Mouse (Mus musculus) megakaryocyte-erythroid progenitor cell, adult 5-6 weeks (primary cell): ENCODE measurements around the gene Atxn7l3. TPM values are rescaled to one million over a fixed set of nuclear protein-coding genes. Genes with fewer than 3 reads are reported as not detected.
A peak's percentile ranks its signal among the peaks of the same experiment; 100 is the strongest.

ENCODE experiments used
- ATAC-seq: replicated peaks from 2 replicates; pipeline ENCODE4 v1.8.0; 2016; ENCODE audit warnings: mild to moderate bottlenecking, inconsistent platforms; ENCODE audit not compliant: severe bottlenecking, poor library complexity, low FRiP score, low TSS enrichment
- total RNA-seq, 2 experiments: library from RNA; stranded (forward) in 1 of 2; stranded (reverse) in 1 of 2; fragments of 200-1000, 215-1000 nt in 1 of 2; fragments of >200 nt in 1 of 2; fragmentation: Nextera tagmentation in 1 of 2; gene quantifications; 2 replicates each; pipeline ENCODE4 v1.2.3; 2014 to 2017

The Atxn7l3 gene
- total RNA-seq, 2 experiments from 2014 or later: 21.5 to 34.0 TPM

DNA sequence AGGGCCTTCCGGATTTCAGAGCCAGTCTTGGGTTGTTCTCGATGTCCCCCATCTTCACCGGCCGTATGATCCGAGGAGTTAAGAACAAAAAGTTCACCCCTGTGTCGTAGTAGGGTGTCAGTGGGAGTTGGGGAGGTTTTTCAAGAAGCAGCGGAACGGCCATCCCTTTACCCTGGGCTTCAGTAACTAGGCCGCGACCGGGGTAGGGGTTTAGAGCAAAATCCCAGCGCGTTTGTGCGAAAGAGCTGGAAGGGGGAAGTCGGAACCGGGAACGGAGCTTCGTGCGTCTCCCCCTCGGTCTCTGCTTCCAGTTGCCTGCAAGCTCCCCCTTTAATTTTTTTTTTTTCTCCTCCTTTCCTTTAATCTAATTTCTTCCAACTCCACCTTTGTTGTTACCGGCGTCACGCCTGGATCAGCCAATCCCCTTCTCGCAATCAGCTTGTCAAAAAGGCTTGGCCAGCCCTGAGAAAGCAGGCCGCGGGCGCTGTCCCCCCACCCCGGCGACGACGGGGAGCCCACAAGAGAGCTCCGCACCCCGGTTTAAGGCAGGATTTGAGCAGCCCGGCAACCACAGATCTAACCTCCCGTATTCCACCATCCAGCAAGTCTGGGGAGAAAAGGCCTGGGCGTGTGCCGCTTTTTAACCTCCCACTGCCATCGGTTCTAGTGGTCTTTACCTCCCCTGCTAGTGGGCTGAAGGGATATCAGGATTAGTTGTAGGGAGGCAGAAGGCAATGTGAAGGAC, 23.7 kb upstream of the Atxn7l3 start:
- ATAC-seq: peak; percentile 46

DNA sequence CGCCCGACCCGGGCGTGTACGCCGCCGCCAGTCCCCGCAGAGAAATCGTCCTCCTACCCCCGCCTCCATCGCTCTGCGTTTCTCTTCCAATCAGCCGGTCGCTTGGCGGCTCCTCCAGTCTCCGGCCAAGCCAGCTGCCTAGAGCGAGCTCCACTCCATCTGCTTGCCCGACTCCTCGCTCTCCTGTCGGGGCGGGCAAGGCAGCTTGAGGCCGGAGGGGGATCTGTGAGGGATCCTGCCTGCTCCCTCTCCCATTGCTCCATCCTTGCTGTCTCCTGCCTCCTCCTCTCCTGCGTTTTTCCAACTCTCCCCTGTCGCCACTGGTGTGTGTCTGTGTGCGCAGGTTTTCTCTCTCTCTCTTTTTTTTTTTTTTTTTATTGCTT, 23.0 kb upstream of the Atxn7l3 start, which contains the start of gene Ubtf:
Ubtf (minus strand) TSS at position 333 of the 383 bp plus-strand sequence.
- peak; percentile 69 for ATAC-seq

DNA sequence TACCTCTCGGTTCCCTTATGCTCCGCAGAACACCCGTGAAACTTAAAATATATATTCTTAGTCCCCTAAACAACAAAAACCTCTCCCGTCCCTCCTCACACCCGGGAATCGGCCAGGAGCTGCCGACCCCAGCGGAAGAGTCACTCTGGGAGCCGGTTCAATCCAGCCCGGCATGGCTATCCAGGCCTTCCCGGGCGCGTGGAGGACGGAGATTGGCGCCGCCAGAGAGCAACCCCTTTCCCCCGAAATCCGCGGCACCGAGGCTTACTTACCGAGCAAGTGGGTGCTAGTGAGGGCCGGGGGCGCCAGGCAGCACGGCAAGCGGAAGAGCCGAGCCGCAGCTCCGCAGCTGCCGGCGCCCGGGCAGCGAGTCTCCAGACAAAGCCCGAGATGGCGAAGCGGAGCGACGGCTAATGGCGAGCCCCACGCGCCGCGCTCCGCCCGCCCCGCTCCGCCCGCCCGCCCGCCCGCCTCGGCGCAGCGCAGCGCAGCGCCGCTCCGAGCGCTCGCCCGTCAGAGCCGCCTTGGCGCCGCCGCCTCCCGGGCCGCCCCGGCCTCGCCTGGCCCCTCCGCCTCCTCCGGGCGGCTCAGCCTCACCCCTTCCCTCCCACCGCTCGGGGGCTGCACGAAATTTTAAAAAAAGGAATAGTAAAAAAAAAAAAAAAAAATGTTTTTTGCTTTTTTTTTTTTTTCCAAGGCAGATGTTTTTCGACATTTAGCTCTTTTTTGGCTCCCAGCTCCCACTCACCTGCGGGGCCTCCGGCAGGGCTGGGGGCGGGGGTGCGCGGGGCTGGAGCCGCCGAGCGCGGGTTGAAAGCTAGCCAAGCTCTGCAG, 22.4 kb upstream of the Atxn7l3 start:
- no peak for ATAC-seq

DNA sequence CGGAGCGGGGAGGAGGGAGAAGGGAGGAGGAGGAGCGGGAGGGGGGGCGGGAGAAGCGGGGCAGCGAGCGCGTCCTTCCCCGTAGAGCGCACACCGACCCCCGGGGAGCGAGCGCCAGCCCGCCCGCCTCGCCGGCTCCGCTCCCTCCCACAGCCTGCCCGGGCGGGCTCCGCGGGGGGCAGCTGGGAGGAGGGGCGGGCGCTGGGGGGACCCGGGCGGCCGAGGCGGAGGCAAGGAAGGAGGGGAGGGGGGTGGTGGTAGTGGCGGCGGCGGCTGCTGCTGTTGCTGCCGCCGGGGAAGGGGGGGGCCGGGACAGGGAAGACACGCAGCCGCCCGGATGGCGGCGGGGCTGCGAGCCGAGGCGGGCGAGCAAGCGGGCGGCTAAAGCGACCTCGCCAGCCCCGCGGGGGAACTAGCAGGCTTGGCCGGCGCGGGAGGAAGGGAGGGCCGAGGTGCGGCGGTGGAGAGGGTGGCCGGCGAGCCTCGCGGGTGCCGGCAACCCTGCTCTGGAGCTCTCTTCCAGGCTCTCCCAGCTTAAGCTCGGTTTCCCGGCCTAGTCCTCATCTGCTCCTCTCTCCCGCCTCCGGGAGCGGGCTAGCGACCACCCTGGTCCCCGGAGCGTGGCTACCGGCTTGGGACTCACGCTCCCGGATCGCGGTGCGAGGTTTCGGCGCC, 21.6 kb upstream of the Atxn7l3 start:
- no peak for ATAC-seq

DNA sequence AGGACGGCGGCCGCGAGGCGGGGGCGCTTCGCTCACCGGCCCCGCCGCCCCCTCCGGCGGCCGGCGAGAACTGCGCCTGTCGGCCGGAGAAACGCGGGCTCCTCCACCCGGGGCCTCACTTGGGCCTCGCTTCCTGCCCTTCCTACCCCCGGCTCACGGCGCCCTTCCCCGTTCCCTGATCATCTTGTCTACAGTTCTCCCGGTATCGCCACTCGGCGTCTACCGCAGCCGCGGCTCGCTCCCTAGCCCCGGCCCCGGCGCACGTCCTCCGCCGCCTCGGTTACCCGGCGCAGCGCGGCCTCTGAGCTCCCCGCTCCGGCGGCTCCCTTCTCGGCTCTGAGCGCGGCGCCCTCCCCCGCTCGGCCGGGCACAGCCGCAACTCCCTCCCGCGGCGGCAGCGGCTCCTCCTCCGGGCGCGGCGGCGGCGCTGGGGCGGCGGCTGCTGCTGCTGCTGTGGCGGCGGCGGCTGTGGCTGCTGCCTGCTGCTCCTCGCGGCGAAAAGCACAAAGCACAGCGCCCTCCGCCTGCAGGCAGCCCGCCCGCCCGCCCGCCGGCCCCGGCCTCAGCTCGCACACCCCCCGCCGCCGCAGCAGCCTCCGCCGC, 21.0 kb upstream of the Atxn7l3 start:
- ATAC-seq: no peak

DNA sequence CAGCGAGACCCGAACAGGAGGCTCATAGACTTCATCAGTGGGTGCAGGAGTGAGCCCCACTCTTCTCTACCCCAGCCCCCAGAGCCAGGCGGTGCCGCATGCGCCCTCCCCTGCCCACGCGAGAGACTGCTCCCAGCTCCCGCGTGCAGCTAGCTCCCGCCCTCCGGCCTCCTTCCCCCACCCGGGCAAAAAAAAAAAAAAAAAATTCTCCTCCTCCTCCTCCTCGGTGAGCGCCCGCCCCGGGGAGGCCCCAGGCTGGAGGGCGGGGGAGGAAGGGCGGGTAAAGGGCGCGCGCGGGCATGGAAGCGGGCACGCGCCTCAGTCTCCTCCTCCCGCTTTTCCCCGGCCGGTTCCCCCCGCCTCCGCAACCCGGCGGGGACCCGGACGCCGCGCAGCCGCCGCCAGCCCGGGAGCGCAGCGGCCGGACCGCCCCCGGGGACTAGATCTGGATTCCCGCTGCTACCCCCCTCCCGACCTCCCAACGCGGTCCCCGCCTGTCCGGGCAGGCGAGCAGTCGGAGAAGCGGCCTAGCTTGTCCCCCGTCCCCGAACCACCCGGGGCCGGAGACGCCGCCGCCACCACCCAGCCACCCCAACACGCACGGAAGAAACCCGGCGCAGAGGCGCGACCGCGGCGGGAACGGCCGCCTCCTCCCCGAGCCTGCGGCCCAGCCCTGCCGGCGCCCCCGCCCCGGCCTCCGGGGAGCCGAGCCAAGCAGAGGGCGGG, 20.3 kb upstream of the Atxn7l3 start:
- ATAC-seq: peak; percentile 47

DNA sequence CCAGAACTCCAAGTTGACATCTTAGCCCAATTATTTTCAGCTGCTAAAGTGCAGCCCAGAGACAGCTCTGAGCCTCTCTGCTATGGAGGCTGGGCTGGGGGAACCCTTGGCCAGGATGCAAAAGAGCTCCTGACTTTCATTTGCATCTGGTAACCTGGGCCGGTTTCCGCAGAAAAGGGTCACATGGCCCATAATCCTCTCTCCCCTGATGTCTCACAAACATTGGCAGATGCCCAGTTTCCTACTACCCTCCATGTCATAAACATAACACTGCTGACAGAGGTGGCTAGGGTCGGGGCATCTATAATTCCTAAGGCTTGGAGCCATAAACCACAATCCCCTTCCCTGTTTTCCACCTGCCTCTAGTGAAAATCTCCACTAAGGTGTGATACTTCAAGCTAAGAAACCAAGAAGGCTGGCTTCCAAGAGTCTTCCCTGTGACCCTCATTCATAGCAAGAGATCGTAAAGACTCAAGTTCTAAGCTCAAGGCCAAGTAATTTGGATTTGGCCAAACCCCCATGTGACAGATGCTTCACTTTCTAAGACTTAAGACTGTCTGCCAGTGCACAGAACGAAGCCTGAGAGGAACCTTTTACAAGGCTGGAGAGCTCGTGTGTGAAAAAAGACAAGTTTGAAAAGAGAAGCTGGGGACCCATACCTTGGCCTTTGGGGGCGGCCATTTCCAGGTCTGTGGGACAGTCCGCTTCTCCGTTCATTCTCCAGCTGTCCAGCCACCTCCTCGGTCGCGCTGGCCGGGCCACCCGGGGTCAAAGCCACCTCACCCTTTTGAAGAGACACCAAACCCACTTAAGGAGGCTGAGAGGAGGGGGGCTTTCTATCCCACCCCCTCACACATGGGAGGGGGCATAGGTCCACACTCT, 19.5 kb upstream of the Atxn7l3 start:
- no peak for ATAC-seq

DNA sequence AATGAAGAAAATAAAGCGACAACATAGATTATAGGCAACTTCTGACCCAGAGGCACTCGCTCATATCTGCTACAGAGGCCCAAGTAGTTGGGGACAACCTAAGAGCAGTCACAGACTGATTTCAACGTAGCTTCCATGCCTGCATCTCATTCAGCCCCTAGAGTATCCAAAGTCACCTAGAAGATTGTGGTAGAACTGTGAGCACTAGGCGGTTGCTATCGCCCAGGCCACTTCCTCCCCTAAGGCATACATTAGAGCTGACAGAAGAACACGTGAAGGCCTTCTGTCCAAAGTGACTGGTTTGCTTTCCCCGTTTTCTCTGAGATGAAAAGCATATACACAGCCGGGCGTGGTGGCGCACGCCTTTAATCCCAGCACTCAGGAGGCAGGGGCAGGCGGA, 17.9 kb upstream of the Atxn7l3 start:
- ATAC-seq: no peak

DNA sequence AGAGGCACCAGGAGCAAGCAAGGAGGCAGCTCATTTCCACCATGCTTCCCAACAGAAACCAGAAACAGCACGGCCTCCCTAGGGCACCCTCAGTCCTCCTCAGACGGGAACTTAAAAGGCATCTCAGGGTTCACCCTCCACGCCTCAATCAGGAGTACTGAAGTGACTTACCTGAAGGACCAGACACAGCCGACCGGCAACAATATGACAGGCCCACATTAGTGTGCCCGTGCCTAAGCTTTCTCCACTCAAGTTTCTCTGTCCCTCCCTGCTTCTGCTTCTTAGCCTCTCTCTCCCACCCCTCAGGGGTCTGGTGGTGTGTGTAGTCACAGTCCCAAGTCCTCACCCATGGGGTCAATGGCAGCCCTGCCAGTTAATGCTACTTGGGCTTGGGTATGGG, 16.2 kb upstream of the Atxn7l3 start:
- ATAC-seq: no peak

DNA sequence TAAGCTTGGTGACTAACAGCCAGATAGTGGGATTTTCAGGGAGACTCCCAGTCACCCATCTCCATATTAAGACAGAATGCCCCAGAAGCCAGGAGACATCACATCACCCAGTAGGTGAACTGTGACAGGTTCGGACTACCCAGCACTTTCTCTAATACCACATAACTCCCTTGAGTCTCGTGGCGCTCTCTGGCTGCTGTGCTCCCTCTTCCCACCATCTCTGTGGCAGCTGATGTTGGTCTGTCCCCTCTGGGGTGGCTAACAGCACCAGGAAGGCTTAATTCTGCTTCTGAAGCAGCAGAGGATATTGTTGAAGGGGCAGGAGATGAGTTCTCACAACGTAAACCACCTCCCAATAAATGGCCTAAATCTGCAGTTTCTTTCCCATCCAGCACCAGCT, 15.5 kb upstream of the Atxn7l3 start:
- ATAC-seq: no peak

DNA sequence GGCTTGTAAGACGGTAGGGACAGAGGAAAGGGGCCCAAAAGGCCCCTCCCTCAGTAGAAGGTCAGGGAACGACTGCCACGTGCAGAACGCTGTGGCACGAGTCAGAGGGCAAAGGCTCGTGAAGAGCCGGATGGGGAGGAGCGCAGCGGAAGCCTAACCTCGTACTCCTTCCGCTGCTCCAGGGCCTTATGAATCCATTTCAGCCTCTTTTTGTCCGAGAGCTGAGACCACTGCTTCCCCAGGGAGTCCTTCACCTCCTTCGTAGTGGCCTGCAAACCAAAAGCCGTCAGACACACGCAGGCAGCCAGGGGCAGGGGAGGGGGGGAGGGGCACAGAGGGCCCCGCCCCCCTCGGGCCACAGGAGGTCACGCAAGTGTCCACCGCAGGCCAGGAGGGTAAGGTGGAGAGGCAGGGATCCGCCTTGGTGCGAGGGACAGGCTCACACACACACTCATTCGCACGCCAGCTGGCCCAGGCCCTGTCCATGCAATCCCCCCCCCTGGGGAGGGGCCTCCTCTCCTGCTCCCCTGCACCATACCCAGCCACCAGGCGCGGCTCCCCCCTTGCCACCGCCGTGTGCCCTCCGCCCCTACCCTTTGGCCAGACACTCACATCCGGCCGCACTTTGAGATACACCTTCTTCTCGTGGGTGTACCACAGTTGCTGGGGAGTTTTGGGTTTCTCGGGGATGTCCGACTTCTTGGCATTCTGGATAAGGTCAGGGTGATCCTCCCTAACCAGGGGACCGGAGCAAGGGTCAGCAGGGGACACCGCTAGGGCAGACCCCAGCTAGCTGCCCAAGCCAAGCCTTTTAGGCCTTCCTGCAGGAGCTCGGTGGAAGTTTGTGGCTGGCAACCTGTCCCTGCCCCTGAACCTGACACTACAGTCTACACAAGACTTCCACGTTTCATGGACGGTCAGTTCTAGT, 14.6 kb upstream of the Atxn7l3 start:
- ATAC-seq: no peak

DNA sequence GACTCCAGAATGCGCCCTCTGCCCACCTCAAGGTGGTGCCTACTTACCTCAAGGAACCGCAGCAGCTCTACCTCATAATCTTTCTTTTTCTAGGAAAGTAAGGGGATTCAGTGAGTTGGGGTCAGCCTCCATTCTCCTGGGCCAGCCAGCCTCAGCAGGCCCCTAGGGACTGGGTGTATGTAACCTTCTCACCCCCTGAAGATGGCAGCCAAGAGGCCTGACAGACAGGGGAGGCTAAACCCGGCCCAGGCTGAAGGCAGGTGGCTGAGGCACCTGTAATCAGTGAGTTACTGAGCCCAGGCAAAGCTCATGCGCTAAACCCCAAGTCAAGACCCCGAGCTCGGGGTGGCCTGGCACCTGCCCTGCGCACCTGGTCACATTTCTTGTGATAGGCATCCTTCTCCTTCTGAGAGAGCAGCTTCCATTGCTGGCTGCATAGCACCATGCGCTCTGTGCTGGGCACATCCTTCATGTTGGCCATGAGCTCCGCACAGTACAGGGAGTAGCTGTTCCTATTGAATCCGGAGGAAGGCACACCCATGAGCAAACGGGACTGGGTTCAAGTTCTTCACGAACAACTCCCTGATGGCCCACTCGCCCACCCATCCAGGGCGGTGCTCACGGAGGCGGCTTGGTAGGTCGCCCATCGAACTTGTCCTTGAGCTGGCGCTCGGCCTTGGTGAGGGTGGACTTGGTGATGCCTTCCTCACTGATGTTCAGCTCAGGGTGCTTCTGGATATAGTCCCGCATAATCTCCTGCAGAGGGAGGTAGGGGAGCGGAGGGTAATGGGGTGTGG, 13.6 kb upstream of the Atxn7l3 start:
- no peak for ATAC-seq

DNA sequence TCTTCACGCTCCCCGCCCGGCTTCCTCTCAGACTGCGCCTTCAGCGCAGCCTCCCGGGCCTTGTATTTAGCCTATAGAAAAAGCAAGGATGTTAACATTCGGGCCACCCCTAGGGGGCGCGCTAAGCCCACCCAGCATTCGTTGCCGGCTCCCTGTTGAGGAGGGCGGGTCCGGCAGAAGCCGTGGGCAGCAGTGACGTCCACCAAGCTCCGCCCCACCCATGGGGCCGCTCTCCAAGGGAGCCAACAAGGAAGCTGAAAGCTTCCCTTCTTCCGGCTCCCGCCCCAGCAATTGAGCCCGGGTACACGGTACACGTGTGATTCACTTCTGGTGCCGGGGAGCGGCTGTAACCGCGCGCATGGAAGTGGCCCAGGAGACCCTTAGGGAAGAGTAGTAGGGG, 12.5 kb upstream of the Atxn7l3 start:
- ATAC-seq: peak; percentile 87

DNA sequence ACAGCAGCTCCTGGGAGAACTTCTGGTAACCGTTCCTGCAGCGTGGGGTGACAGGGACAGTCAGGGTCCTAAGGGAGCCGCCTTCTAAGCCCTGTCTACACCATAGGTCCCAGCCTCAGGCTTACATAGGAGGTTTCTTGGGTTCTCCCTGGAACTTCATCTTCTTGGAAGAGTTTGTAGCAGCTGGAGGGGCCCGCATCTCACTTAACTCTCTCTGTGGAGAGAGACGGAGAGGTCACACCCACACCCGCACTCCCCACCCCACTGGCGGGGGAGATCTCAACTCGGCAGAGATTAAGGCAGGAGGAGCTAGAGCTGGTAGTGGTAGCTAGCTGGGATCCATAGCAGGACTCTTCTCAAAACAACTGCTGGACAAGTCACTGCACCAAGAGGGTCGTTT, 11.7 kb upstream of the Atxn7l3 start:
- no peak for ATAC-seq

DNA sequence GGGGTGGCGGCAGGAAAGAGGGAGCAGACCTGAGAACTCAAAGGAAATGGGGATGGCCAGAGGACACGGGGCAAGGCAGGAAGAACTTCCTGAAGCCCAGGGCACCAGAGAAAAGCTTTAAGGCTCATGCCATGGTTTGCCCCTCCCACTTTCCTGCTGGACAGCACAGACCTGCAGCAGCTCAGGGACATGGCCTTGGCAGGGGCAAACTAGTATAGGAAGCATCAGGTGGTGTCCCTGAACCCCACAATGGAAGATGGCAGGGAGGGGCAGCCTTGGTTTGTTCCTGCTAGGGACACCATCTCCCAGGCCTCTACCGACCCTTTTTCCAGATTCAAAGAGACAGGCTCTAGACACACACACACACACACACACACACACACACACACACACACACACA, 8.9 kb upstream of the Atxn7l3 start:
- no peak for ATAC-seq

DNA sequence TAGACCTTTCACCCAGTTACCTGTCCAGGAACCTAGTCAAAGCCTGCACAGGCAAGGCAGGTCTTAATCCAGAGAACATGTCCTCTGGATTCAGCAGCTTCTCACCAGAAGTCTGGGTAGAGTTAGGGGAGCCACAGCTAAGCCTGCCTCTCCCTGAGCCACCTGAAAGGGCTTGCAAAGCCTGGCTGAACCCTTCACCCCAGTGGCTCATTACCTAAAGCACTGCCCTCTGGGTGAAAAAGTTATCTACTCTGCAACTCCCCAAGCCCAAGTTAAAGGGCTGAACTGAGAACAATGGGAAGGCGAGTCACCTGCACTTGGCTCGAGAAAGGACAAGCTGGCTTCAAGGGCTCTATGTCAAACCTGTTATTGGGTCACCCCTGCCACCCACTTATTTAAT, 7.7 kb upstream of the Atxn7l3 start:
- no peak for ATAC-seq

DNA sequence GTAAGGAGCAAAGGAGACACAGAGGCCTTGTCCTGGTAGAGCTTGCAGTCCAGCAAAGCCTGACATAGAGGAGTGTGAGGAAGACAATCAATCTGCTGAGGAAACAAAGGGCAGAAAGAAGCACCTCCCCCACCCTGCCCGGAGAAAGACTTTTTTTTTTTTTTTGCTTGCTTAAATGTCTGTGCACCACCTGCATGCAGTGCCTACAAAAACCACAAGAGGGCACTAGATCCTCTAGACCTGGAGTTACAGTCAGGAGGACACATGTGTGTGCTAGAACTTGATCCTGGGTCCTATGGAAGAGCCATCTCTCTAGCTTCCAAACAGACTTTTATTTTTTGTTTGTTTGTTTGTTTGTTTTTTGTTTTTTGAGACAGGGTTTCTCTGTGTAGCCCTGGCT, 3.4 kb upstream of the Atxn7l3 start:
- ATAC-seq: no peak
